Mouse (Mus musculus) hindbrain, embryonic 12.5 days (tissue): ENCODE results near the gene Slc38a11. TPM values are rescaled to one million over a fixed set of nuclear protein-coding genes. Genes with fewer than 3 reads are reported as not detected.
A peak's percentile ranks its signal among the peaks of the same experiment; 100 is the strongest.

Source experiments
- ATAC-seq: fragments of 200-750 bp; cut with Nextera tagmentation; 2 replicates; pipeline ENCODE4 v1.8.0; 2017; ENCODE audit warnings: moderate TSS enrichment; ENCODE audit not compliant: low FRiP score
- H3K27ac ChIP-seq: fragments of 300-500 bp; sonication (generic); 2 replicates; pipeline ENCODE4 v1.5.1; 2016; ENCODE audit warnings: mild to moderate bottlenecking
- H3K27me3 ChIP-seq: fragments of 300-500 bp; sonication (generic); 2 replicates; pipeline ENCODE4 v1.6.1; 2016; ENCODE audit warnings: mild to moderate bottlenecking
- H3K36me3 ChIP-seq: fragments of 300-500 bp; sonication (generic); 2 replicates; pipeline ENCODE4 v1.6.1; 2016; ENCODE audit warnings: mild to moderate bottlenecking
- H3K4me1 ChIP-seq: fragments of 300-500 bp; sonication (generic); 2 replicates; pipeline ENCODE4 v1.6.1; 2016
- H3K4me2 ChIP-seq: fragments of 300-500 bp; sonication (generic); replicated peaks from 2 replicates; pipeline ENCODE4 v1.6.1; 2016; ENCODE audit warnings: mild to moderate bottlenecking
- H3K4me3 ChIP-seq: fragments of 300-500 bp; sonication (generic); 2 replicates; pipeline ENCODE4 v1.5.1; 2016; ENCODE audit warnings: mild to moderate bottlenecking
- H3K9ac ChIP-seq: fragments of 300-500 bp; sonication (generic); 2 replicates; pipeline ENCODE4 v1.6.1; 2016; ENCODE audit warnings: mild to moderate bottlenecking, moderate library complexity
- H3K9me3 ChIP-seq: fragments of 300-500 bp; sonication (generic); replicated peaks from 2 replicates; pipeline ENCODE4 v1.6.1; 2016; ENCODE audit warnings: mild to moderate bottlenecking
- WGBS: fragments of 180-500 bp; shearing (Covaris S2); methylation state at CpG from one replicate; pipeline ENCODE4 v1.1.7; 2016; 5-methylcytosine and 5-hydroxymethylcytosine counted together
- polyA plus RNA-seq: library from polyadenylated mRNA; unstranded; fragments of >200 nt; fragmentation: Nextera tagmentation; extraction: Ambion mirVana; gene quantifications from 2 replicates; pipeline ENCODE4 v1.2.1, GENCODE M21; 2016

Gene Slc38a11
- polyA plus RNA-seq, 1 experiment from 2014 or later: 0.34 TPM

GRCm38 (mm10) chr2:65360736-65361475 is 2.9 kb downstream of the Slc38a11 start:
- WGBS: 81% methylated on average over 9 of the region's 9 CpGs
- no peak overlapping the region for H3K4me2 ChIP-seq

DNA sequence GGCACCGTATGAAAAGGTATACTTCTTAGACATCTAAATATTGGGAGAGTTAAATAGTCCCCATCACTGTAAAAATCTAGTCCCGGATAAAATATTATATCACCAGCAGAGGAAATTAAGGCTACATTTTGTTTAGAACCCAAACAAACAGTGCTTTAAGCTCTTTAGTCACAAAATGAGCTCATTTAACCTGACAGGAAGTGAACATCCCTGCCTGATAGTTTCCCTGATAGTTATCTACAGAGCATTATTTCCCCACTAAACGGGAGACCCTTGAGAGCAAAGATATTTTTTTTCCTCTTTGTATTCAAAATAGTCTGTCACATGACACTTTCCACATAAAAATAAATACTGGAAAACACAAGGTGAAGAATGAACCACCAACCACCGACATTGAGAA is 16.5 kb downstream of the Slc38a11 start:
- no peak for ATAC-seq
- H3K9ac ChIP-seq: no peak overlapping the region
- H3K27me3 ChIP-seq: no peaks in the 10 kb centered on the region
- 71% methylated on average over 4 of the region's 4 CpGs for WGBS
- H3K4me1 ChIP-seq: no peaks in the 10 kb centered on the region
- no peak overlapping the region for H3K4me2 ChIP-seq
- no peaks in the 10 kb centered on the region for H3K36me3 ChIP-seq
- no peaks in the 10 kb centered on the region for H3K9me3 ChIP-seq
- H3K27ac ChIP-seq: no peak overlapping the region
- no peak overlapping the region for H3K4me3 ChIP-seq

More at GRCm38 (mm10) chr2:65360736-65361475, 2.9 kb downstream of the Slc38a11 start:
- H3K4me3 ChIP-seq: no peak overlapping the region
- H3K27me3 ChIP-seq: no peaks in the 10 kb centered on the region; the same call in 1 of the 2 replicates
- H3K4me1 ChIP-seq: peaks cover 5% of the 10 kb centered on the region
- H3K9ac ChIP-seq: no peak overlapping the region
- ATAC-seq: peak; percentile 29; the same call in 1 of the 2 replicates
- no peak overlapping the region for H3K27ac ChIP-seq
- no peaks in the 10 kb centered on the region for H3K36me3 ChIP-seq
- H3K9me3 ChIP-seq: no peaks in the 10 kb centered on the region

- no peaks in the 10 kb centered on the region for H3K36me3 ChIP-seq
- 63% methylated on average over 1 of the region's 1 CpGs for WGBS
- H3K4me2 ChIP-seq: no peak overlapping the region
- no peaks in the 10 kb centered on the region for H3K4me1 ChIP-seq
- no peak overlapping the region for H3K27ac ChIP-seq
- ATAC-seq: no peak
- H3K27me3 ChIP-seq: no peaks in the 10 kb centered on the region
- H3K9me3 ChIP-seq: no peaks in the 10 kb centered on the region
- H3K9ac ChIP-seq: no peak overlapping the region
- no peak overlapping the region for H3K4me3 ChIP-seq
These were observed 16.9 kb downstream of the Slc38a11 start for GRCm38 (mm10) chr2:65346915-65347314.

GRCm38 (mm10) chr2:65346037-65346436 is 17.8 kb downstream of the Slc38a11 start:
- H3K27ac ChIP-seq: no peak overlapping the region
- H3K36me3 ChIP-seq: no peaks in the 10 kb centered on the region
- no peak overlapping the region for H3K4me2 ChIP-seq
- H3K4me1 ChIP-seq: no peaks in the 10 kb centered on the region
- no peak for ATAC-seq
- H3K27me3 ChIP-seq: no peaks in the 10 kb centered on the region
- no peak overlapping the region for H3K4me3 ChIP-seq
- no peak overlapping the region for H3K9ac ChIP-seq
- H3K9me3 ChIP-seq: no peaks in the 10 kb centered on the region
- WGBS: 85% methylated on average over 5 of the region's 5 CpGs

GRCm38 (mm10) chr2:65342057-65342456 is 21.8 kb downstream of the Slc38a11 start:
- H3K36me3 ChIP-seq: no peaks in the 10 kb centered on the region
- no peaks in the 10 kb centered on the region for H3K27me3 ChIP-seq
- 0 out of 2 replicates have a peak, but pooled peaks have one; percentile 40 for ATAC-seq
- no peak overlapping the region for H3K27ac ChIP-seq
- H3K4me2 ChIP-seq: no peak overlapping the region
- H3K4me1 ChIP-seq: no peaks in the 10 kb centered on the region
- no peak overlapping the region for H3K9ac ChIP-seq
- no peaks in the 10 kb centered on the region for H3K9me3 ChIP-seq
- WGBS: 65% methylated on average over 10 of the region's 10 CpGs
- no peak overlapping the region for H3K4me3 ChIP-seq

GRCm38 (mm10) chr2:65340839-65341238 is 23.0 kb downstream of the Slc38a11 start:
- 74% methylated on average over 3 of the region's 3 CpGs for WGBS
- Histone ChIP-seq H3K4me1 (no peaks in the 10 kb centered on the region), H3K9ac (no peak overlapping the region), H3K27me3 (no peaks in the 10 kb centered on the region), H3K9me3 (no peaks in the 10 kb centered on the region), H3K4me2 (no peak overlapping the region), H3K36me3 (no peaks in the 10 kb centered on the region), H3K27ac (no peak overlapping the region), H3K4me3 (no peak overlapping the region)
- ATAC-seq: no peak

DNA sequence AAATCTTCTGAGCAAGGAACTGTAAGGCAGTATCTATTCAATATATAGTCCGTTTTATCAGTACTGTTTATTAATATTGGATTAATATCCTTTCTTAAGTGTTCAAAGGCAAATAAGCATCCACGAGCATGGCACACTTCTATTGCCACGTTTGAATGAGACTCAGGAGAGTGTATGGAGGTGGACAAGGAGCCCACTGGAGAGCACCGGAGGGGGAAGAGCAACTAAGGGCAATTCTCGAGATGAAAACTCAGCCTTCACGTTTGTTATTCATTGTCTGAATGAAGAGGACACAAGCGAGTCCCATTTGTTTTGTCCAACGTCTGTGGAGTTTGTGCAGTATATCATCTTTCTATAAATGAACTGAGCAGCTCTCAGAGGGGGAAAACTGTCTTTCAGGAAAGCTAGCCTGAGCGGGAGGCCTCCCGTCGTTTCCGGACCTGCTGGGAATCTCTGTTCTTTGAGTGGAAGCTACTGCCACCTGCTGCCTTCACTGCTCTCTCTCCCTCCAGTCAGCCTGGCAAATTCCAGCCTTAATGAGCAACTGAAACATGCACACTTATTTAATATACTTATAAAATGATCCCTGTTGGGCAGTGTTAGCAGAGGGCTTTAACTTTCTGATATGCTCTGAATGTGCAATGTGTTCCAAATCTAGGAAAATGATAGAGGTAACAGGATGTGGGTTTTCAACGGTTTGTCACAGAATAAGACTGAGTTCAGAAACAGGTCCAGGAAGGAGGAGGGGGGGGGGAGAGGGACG is 26.3 kb downstream of the Slc38a11 start:
- 18% methylated on average over 13 of the region's 14 CpGs for WGBS
- no peak overlapping the region for H3K4me3 ChIP-seq
- no peaks in the 10 kb centered on the region for H3K9me3 ChIP-seq
- H3K27ac ChIP-seq: no peak overlapping the region
- peak; percentile 78; the same call in 1 of the 2 replicates for ATAC-seq
- no peaks in the 10 kb centered on the region for H3K4me1 ChIP-seq
- no peak overlapping the region for H3K9ac ChIP-seq
- no peaks in the 10 kb centered on the region for H3K36me3 ChIP-seq
- peak overlapping the region; percentile 20; the same call in 1 of the 2 replicates for H3K4me2 ChIP-seq
- H3K27me3 ChIP-seq: no peaks in the 10 kb centered on the region

GRCm38 (mm10) chr2:65336608-65337007 is 27.2 kb downstream of the Slc38a11 start:
- Histone ChIP-seq H3K36me3 (no peaks in the 10 kb centered on the region), H3K9ac (no peak overlapping the region), H3K4me2 (no peak overlapping the region), H3K4me3 (no peak overlapping the region), H3K9me3 (no peaks in the 10 kb centered on the region), H3K27ac (no peak overlapping the region), H3K27me3 (no peaks in the 10 kb centered on the region), H3K4me1 (no peaks in the 10 kb centered on the region)
- ATAC-seq: no peak
- 89% methylated on average over 3 of the region's 3 CpGs for WGBS

GRCm38 (mm10) chr2:65334091-65334490 is 29.7 kb downstream of the Slc38a11 start:
- Histone ChIP-seq H3K27me3 (no peaks in the 10 kb centered on the region), H3K36me3 (no peaks in the 10 kb centered on the region), H3K9me3 (no peaks in the 10 kb centered on the region), H3K4me2 (no peak overlapping the region), H3K4me1 (no peaks in the 10 kb centered on the region), H3K4me3 (no peak overlapping the region), H3K27ac (no peak overlapping the region), H3K9ac (no peak overlapping the region)
- no peak for ATAC-seq
- 77% methylated on average over 9 of the region's 9 CpGs for WGBS

- WGBS: 75% methylated on average over 2 of the region's 2 CpGs
These were observed 32.5 kb downstream of the Slc38a11 start for GRCm38 (mm10) chr2:65331321-65331720.

GRCm38 (mm10) chr2:65321998-65322754 is 41.7 kb downstream of the Slc38a11 start:
- H3K27me3 ChIP-seq: no peaks in the 10 kb centered on the region
- ATAC-seq: no peak
- H3K9me3 ChIP-seq: no peaks in the 10 kb centered on the region
- H3K4me3 ChIP-seq: no peak overlapping the region
- 0 out of 2 replicates have a peak, but pooled peaks cover 2% of the 10 kb centered on the region for H3K4me1 ChIP-seq
- H3K36me3 ChIP-seq: no peaks in the 10 kb centered on the region
- WGBS: 68% methylated on average over 6 of the region's 6 CpGs
- H3K27ac ChIP-seq: no peak overlapping the region
- H3K4me2 ChIP-seq: no peak overlapping the region
- no peak overlapping the region for H3K9ac ChIP-seq

More at GRCm38 (mm10) chr2:65331321-65331720, 32.5 kb downstream of the Slc38a11 start:
- Histone ChIP-seq H3K4me2 (no peak overlapping the region), H3K27ac (no peak overlapping the region), H3K4me3 (no peak overlapping the region), H3K27me3 (no peaks in the 10 kb centered on the region), H3K4me1 (no peaks in the 10 kb centered on the region), H3K9me3 (no peaks in the 10 kb centered on the region), H3K36me3 (no peaks in the 10 kb centered on the region), H3K9ac (no peak overlapping the region)
- no peak for ATAC-seq

DNA sequence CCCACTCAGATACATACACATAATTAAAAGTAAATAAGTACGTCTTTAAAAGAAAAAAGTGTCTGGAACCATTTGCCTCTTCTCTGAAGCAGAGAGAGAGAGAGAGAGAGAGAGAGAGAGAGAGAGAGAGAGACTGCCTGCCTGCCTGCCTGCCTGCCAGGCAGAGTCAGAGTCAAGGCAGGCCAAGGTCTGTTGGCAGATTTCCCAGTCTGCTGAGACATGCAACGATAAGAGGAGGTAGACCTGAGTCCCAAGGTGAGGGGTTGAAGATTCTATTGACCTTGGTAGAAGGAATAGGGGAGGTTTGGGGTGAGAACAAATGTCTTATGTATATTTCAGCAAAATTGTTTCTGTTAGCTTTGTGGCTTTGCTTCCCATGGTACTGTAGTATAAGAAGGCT is 42.9 kb downstream of the Slc38a11 start:
- H3K27me3 ChIP-seq: no peaks in the 10 kb centered on the region
- H3K9ac ChIP-seq: no peak overlapping the region
- H3K4me3 ChIP-seq: no peak overlapping the region
- 77% methylated on average over 2 of the region's 2 CpGs for WGBS
- no peaks in the 10 kb centered on the region for H3K9me3 ChIP-seq
- no peak overlapping the region for H3K27ac ChIP-seq
- H3K4me1 ChIP-seq: 0 out of 2 replicates have a peak, but pooled peaks cover 2% of the 10 kb centered on the region
- no peak overlapping the region for H3K4me2 ChIP-seq
- H3K36me3 ChIP-seq: no peaks in the 10 kb centered on the region
- ATAC-seq: no peak
